Comparison of ENCODE assay signal across 24 mouse cellular contexts in the genomic region with DNA sequence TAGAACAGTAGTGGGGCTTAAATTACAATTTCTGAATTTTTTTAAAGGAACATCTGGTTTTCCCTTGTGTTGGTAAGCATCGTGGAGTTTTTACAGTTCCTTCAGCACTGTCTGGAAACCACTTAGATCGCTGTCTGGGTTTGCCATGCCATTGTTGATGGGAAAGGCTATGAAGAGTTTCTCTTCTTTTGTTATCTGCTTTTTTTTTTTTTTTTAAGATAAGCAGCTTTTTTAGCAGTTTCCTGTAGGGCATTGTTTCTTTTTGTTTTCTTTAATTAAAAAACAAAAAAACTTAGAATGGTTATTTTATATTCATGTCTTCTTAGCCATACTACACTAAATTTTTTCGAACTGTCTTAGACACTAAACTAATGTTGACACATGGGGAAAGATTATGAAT.
"Had no signal": no experiment of that assay in that cellular context is flagged by ENCODE, and none has a peak within 500 bp of the region (broad histone marks: within the 10 kb centered on the region; RNA-seq: fewer than 3 reads in every experiment).

No protein-coding gene starts in this region.

- H3K4me3 ChIP-seq: embryonic facial prominence, embryonic 10.5 days; embryonic facial prominence, embryonic 12.5 days; embryonic facial prominence, embryonic 13.5 days; embryonic facial prominence, embryonic 15.5 days; erythroblast, embryonic 14.5 days; forebrain, embryonic 10.5 days; forebrain, embryonic 12.5 days; forebrain, embryonic 13.5 days; forebrain, embryonic 15.5 days; gastrocnemius, adult 2 months; heart, adult 2 months had no signal

- H3K9ac ChIP-seq: embryonic facial prominence, embryonic 12.5 days; embryonic facial prominence, embryonic 13.5 days; embryonic facial prominence, embryonic 15.5 days; forebrain, embryonic 12.5 days; forebrain, embryonic 13.5 days; forebrain, embryonic 15.5 days; forebrain, postnatal 0 days had no signal

- DNase-seq: cerebellum, adult 9-10 months; cerebellum, adult 9-11 months; cerebellum, postnatal 10 days; cerebellum, postnatal 14 days; cerebellum, postnatal 25 days; cerebellum, postnatal 36 days; embryo, embryonic 11 days; forebrain, postnatal 0 days; gastrocnemius, adult 2 months; gastrocnemius, postnatal 10 days; gastrocnemius, postnatal 14 days; gastrocnemius, postnatal 25 days; gastrocnemius, postnatal 36 days; heart, adult 18-20 months; heart, adult 2 months had no signal

- H3K4me1 ChIP-seq: embryonic facial prominence, embryonic 12.5 days; embryonic facial prominence, embryonic 15.5 days; forebrain, embryonic 10.5 days; forebrain, embryonic 12.5 days; forebrain, embryonic 13.5 days had no signal

- H3K27me3 ChIP-seq: embryonic facial prominence, embryonic 12.5 days; embryonic facial prominence, embryonic 13.5 days; embryonic facial prominence, embryonic 15.5 days; forebrain, embryonic 12.5 days; forebrain, embryonic 13.5 days; forebrain, embryonic 15.5 days had no signal

- H3K9me3 ChIP-seq: embryonic facial prominence, embryonic 10.5 days; embryonic facial prominence, embryonic 12.5 days; embryonic facial prominence, embryonic 13.5 days; embryonic facial prominence, embryonic 15.5 days; forebrain, embryonic 10.5 days; forebrain, embryonic 12.5 days; forebrain, embryonic 13.5 days; forebrain, embryonic 15.5 days had no signal

- H3K36me3 ChIP-seq: embryonic facial prominence, embryonic 15.5 days; forebrain, embryonic 12.5 days; forebrain, embryonic 15.5 days had no signal

- H3K27ac ChIP-seq: embryonic facial prominence, embryonic 10.5 days; embryonic facial prominence, embryonic 12.5 days; embryonic facial prominence, embryonic 13.5 days; embryonic facial prominence, embryonic 15.5 days; forebrain, embryonic 10.5 days; forebrain, embryonic 12.5 days; forebrain, embryonic 13.5 days; gastrocnemius, adult 2 months; heart, adult 2 months had no signal
